Mouse (Mus musculus) C2C12 (cell line): ENCODE results near the gene Nebl.

Experiments
- CEBPB ChIP-seq: IDR thresholded peaks from one replicate; pipeline ENCODE4 v1.6.1; 2011; ENCODE audit warnings: low read depth, mild to moderate bottlenecking, control low read depth, moderate library complexity
- CTCF ChIP-seq: IDR thresholded peaks from one replicate; pipeline ENCODE4 v1.5.1; 2011; ENCODE audit not compliant: control insufficient read depth, insufficient read depth, insufficient read length

GRCm38 (mm10) chr2:17465517-17466174 lies 265.6 kb downstream of the Nebl start:
- TF ChIP-seq CTCF (no peak), CEBPB (no peak)
